Mouse (Mus musculus) limb, embryonic 14.5 days (tissue): Measurements from ENCODE around the gene G430095P16Rik. TPM values are rescaled to one million over a fixed set of nuclear protein-coding genes. Genes with fewer than 3 reads are reported as not detected.

Source experiments
- ATAC-seq: fragments of 200-750 bp; cut with Nextera tagmentation; 2 replicates; pipeline ENCODE4 v1.8.0; 2017; ENCODE audit warnings: low read depth, moderate number of reproducible peaks, moderate TSS enrichment; ENCODE audit not compliant: low FRiP score
- DNase-seq: peaks from one replicate; pipeline ENCODE4 v3.0.0-alpha.2; 2015; ENCODE audit warnings: low spot score
- H3K27ac ChIP-seq: fragments of 300-500 bp; sonication (generic); replicated peaks from 2 replicates; pipeline ENCODE4 v1.5.1; 2014; ENCODE audit warnings: low read depth, mild to moderate bottlenecking, low read length, moderate library complexity, mixed read lengths
- H3K27me3 ChIP-seq: fragments of 300-500 bp; sonication (generic); 2 replicates; pipeline ENCODE4 v1.6.1; 2014; ENCODE audit warnings: low read length, mixed read lengths; ENCODE audit not compliant: control insufficient read depth, insufficient read depth
- H3K36me3 ChIP-seq: fragments of 300-500 bp; sonication (generic); 2 replicates; pipeline ENCODE4 v1.6.1; 2014; ENCODE audit warnings: mild to moderate bottlenecking, low read length, moderate library complexity, mixed read lengths; ENCODE audit not compliant: control insufficient read depth, insufficient read depth
- H3K4me1 ChIP-seq: fragments of 300-500 bp; sonication (generic); 2 replicates; pipeline ENCODE4 v1.6.1; 2014; ENCODE audit warnings: antibody characterized with exemption, low read length, mixed read lengths; ENCODE audit not compliant: control insufficient read depth, insufficient read depth
- H3K4me2 ChIP-seq: fragments of 300-500 bp; sonication (generic); replicated peaks from 2 replicates; pipeline ENCODE4 v1.6.1; 2014; ENCODE audit warnings: low read depth, mild to moderate bottlenecking, low read length, moderate library complexity; ENCODE audit not compliant: severe bottlenecking
- H3K4me3 ChIP-seq: fragments of 300-500 bp; sonication (generic); replicated peaks from 2 replicates; pipeline ENCODE4 v1.5.1; 2014; ENCODE audit warnings: low read length
- H3K9ac ChIP-seq: fragments of 300-500 bp; sonication (generic); 2 replicates; pipeline ENCODE4 v1.6.1; 2014; ENCODE audit warnings: mild to moderate bottlenecking, low read depth, low read length, moderate library complexity; ENCODE audit not compliant: severe bottlenecking
- H3K9me3 ChIP-seq: fragments of 300-500 bp; sonication (generic); 2 replicates; pipeline ENCODE4 v1.6.1; 2016; ENCODE audit warnings: low read length; ENCODE audit not compliant: control insufficient read depth
- POLR2A ChIP-seq: fragments of 200-500 bp; IDR thresholded peaks from 2 replicates; pipeline ENCODE4 v1.8.0; 2012; ENCODE audit warnings: inconsistent platforms, mild to moderate bottlenecking, moderate library complexity, borderline replicate concordance; ENCODE audit not compliant: insufficient read depth, insufficient read length; ENCODE audit errors: extremely low read depth
- WGBS: fragments of 180-500 bp; shearing (Covaris S2); extraction: QIAGEN DNeasy Blood & Tissue Kit; methylation state at CpG from one replicate; pipeline ENCODE4 v1.1.7; 2014; 5-methylcytosine and 5-hydroxymethylcytosine counted together
- polyA plus RNA-seq, 2 experiments: library from polyadenylated mRNA; depleted of rRNA in 1 of 2; stranded (reverse) in 1 of 2; unstranded in 1 of 2; fragments of >200 nt; fragmentation: Nextera tagmentation in 1 of 2; extraction: Ambion mirVana in 1 of 2; gene quantifications; 2 replicates each; pipeline versions ENCODE4 v1.2.1 to v1.2.3; 2012 to 2014

G430095P16Rik gene
- polyA plus RNA-seq, 2 experiments: 4.3 to 5.7 TPM

DNA sequence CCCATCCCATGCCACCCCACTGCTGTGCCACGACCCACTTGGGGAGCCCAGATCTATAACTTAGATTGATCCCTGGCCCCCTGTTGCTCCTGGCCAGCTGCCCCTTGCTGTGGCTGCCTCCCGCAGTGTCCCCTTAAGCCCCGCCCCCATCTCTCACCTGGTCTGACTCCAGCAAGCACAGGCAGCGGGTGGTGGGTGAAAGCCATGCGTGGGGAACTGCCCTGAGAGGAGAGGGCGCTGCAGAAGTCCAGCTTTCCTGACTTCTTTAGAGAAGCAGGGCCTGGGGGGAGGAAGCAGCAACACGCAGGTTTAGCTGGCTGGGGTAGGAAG, 729 bp downstream of the G430095P16Rik start:
- Histone ChIP-seq H3K27me3 (no peaks in the 10 kb centered on the region), H3K27ac (peak overlapping the region; percentile 97), H3K4me1 (peaks cover 62% of the 10 kb centered on the region), H3K9me3 (no peaks in the 10 kb centered on the region), H3K4me3 (peak overlapping the region; percentile 16), H3K4me2 (peak overlapping the region; percentile 46), H3K9ac (peak overlapping the region; percentile 46), H3K36me3 (peaks cover 84% of the 10 kb centered on the region)
- TF ChIP-seq POLR2A: no peak
- ATAC-seq (no peak), DNase-seq (no peak)
- 11% methylated on average over 7 of the region's 7 CpGs for WGBS

DNA sequence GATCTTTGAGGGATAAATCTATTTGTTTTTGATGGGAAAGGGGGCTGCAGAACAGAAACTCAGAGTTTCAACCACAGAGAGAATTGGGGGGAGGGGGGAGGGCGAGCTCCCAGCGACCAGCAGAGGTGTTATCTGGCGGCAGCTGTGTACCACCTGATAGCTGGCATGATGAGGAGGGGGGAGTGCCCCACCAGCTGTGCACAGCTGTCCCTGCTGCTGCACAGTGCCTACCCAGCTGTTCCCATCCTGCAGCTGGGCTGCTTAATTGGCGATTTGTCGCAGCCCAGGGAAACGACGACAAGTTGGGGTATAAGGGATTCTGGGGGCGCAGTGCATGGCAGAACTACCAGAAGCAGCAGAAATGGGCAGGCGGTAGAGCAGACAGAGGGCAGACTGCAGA, 1.9 kb downstream of the G430095P16Rik start:
- 28% methylated on average over 9 of the region's 9 CpGs for WGBS
- H3K4me3 ChIP-seq: no peak overlapping the region

DNA sequence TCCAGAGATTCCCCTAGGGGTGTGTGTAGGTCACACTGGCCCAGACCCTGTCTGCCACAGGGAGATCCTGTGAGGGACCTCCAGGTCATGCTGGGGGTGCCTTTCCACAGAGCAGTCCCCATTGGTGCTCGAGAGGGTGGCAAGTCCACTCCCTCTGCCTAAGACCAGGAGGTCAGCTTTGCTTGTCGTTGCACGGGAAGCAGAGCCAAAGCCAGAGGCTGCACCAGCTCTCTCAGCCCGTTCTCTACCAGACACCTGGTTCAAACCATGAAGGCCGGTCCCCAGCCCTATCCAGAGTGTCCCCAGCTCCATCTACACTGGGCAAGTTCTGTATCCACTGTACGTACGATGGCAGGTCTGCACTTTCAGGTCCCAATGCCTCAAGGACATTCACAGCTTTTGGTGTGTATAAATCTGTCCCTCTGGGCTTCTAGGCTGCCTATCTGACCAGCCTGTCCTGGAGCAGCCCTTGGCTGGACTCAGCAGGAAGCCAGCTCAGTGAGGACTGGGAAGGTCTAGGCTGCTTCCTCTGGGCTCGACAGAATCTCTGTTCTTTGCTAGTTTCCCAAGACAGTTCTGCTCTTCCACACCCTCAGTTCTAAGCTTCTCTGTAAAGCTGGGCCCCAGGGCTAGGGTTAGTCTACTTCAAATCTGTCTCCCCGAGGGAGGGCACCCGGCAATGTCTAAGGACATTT, 2.6 kb downstream of the G430095P16Rik start:
- TF ChIP-seq POLR2A: no peak
- Histone ChIP-seq H3K4me2 (0 out of 2 replicates have a peak overlapping the region, but pooled peaks have one; percentile 7), H3K27me3 (no peaks in the 10 kb centered on the region), H3K9ac (0 out of 2 replicates have a peak overlapping the region, but pooled peaks have one; percentile 7), H3K4me1 (peaks cover 75% of the 10 kb centered on the region), H3K4me3 (no peak overlapping the region), H3K27ac (peak overlapping the region; percentile 97), H3K9me3 (no peaks in the 10 kb centered on the region), H3K36me3 (peaks cover 73% of the 10 kb centered on the region)
- DNase-seq: no peak
- 35% methylated on average over 9 of the region's 10 CpGs for WGBS
- no peak for ATAC-seq

More for the DNA sequence above, 1.9 kb downstream of the G430095P16Rik start:
- no peak for ATAC-seq
- Histone ChIP-seq H3K27me3 (no peaks in the 10 kb centered on the region), H3K4me2 (0 out of 2 replicates have a peak overlapping the region, but pooled peaks have one; percentile 7), H3K27ac (peak overlapping the region; percentile 97), H3K9me3 (no peaks in the 10 kb centered on the region), H3K9ac (peak overlapping the region; percentile 38; the same call in 1 of the 2 replicates), H3K4me1 (peaks cover 71% of the 10 kb centered on the region), H3K36me3 (peaks cover 77% of the 10 kb centered on the region)
- no peak for DNase-seq
- no peak for TF ChIP-seq POLR2A

DNA sequence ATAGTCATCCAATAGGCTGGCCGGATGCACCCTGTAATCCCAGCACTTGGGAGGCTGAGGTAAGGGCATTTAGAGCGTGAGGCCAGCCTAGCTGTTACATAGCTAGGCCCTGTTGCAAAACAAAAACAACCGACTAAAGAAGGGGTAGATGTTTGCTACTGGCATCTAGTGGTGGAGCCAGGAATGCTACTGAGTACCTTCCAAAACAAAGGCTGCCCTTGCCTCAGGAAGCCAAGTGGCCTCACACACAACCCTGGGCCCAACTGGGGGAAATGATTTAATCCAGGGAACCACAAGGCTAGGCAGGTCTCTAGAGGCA, 3.1 kb downstream of the G430095P16Rik start:
- Histone ChIP-seq H3K4me1 (peaks cover 76% of the 10 kb centered on the region), H3K9ac (no peak overlapping the region), H3K27me3 (no peaks in the 10 kb centered on the region), H3K4me2 (no peak overlapping the region), H3K27ac (peak overlapping the region; percentile 97), H3K36me3 (peaks cover 68% of the 10 kb centered on the region), H3K4me3 (no peak overlapping the region), H3K9me3 (no peaks in the 10 kb centered on the region)
- no peak for TF ChIP-seq POLR2A
- WGBS: 9% methylated on average over 3 of the region's 3 CpGs
- DNase-seq (no peak), ATAC-seq (no peak)

DNA sequence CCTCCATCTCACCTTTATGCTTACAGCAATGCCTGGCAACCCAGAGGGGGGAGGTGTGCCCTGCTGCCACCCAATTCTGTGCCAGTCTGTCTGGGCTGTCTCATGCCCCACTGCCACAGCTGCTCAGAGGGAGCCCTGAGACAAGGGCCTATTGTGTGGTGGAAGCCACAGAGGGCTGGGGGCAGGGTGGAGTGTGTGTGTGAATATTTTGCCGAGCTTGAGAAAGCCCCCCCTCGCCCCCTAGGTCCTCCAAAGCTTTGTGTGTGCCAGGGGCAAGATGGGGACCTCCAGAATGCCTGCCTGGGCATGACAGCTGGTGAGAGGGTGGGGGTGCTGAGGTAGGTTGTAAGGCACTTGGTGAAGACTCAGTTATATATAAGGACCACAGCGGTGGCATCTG, 5.7 kb downstream of the G430095P16Rik start:
- Histone ChIP-seq H3K27me3 (no peaks in the 10 kb centered on the region), H3K27ac (0 out of 2 replicates have a peak overlapping the region, but pooled peaks have one; percentile 33), H3K4me2 (no peak overlapping the region), H3K9ac (no peak overlapping the region), H3K4me3 (no peak overlapping the region), H3K4me1 (peaks cover 78% of the 10 kb centered on the region), H3K36me3 (peaks cover 68% of the 10 kb centered on the region), H3K9me3 (no peaks in the 10 kb centered on the region)
- DNase-seq (no peak), ATAC-seq (no peak)
- TF ChIP-seq POLR2A: no peak
- WGBS: 68% methylated on average over 3 of the region's 3 CpGs

DNA sequence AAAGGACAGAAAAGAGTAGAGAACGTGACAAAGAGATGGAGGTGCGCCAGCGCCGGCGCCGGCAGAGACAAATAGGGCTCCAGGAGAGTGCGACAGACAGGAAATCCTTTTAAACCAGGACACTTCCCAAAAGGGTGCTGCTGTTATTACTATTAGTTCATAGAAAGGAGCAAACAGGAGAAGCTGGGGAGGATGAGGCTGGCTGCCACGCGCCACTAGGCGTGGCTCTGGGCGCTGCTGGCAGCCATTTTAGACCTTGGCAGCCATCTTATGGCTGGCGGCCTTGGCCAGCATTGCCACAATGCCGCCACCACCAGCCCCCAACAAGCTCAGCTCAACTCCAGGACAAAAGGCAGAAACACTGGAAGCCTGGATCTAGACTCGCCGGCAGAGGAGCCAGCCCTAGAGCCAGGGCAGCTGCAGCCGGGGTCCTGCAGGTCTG, 7.1 kb downstream of the G430095P16Rik start:
- H3K4me1 ChIP-seq: peaks cover 69% of the 10 kb centered on the region
- H3K4me3 ChIP-seq: no peak overlapping the region
- DNase-seq: no peak
- no peak overlapping the region for H3K9ac ChIP-seq
- no peak for ATAC-seq
- H3K36me3 ChIP-seq: peaks cover 60% of the 10 kb centered on the region
- no peak overlapping the region for H3K4me2 ChIP-seq
- H3K27ac ChIP-seq: peak overlapping the region; percentile 48; the same call in 1 of the 2 replicates
- H3K9me3 ChIP-seq: no peaks in the 10 kb centered on the region
- WGBS: 88% methylated on average over 16 of the region's 16 CpGs
- TF ChIP-seq POLR2A: no peak
- H3K27me3 ChIP-seq: no peaks in the 10 kb centered on the region
